Mouse (Mus musculus) hindbrain, postnatal 0 days (tissue): ENCODE data around the gene Slc17a7. TPM values are rescaled to one million over a fixed set of nuclear protein-coding genes. Genes with fewer than 3 reads are reported as not detected.
A peak's percentile ranks its signal among the peaks of the same experiment; 100 is the strongest.
"Not testable (repeated sequence)": the region's sequence is repeated elsewhere in the genome, so short reads cannot be mapped to it uniquely, and the experiment has no call there.

Experiments
- ATAC-seq: fragments of 200-750 bp; cut with Nextera tagmentation; 2 replicates; pipeline ENCODE4 v1.8.0; 2017; ENCODE audit warnings: mild to moderate bottlenecking, moderate TSS enrichment, moderate library complexity
- DNase-seq: peaks from one replicate; pipeline ENCODE4 v3.0.0-alpha.2; 2015; ENCODE audit warnings: low spot score
- H3K27ac ChIP-seq: fragments of 300-500 bp; sonication (generic); 2 replicates; pipeline ENCODE4 v1.5.1; 2014; ENCODE audit warnings: mild to moderate bottlenecking
- H3K27me3 ChIP-seq: fragments of 300-500 bp; sonication (generic); 2 replicates; pipeline ENCODE4 v1.6.1; 2014; ENCODE audit warnings: low read length, mixed read lengths; ENCODE audit not compliant: insufficient read depth
- H3K36me3 ChIP-seq: fragments of 300-500 bp; sonication (generic); 2 replicates; pipeline ENCODE4 v1.6.1; 2014; ENCODE audit warnings: low read length, mixed read lengths; ENCODE audit not compliant: insufficient read depth
- H3K4me1 ChIP-seq: fragments of 300-500 bp; sonication (generic); 2 replicates; pipeline ENCODE4 v1.6.1; 2014; ENCODE audit warnings: antibody characterized with exemption, low read length, mixed read lengths; ENCODE audit not compliant: insufficient read depth
- H3K4me2 ChIP-seq: fragments of 300-500 bp; sonication (generic); 2 replicates; pipeline ENCODE4 v1.6.1; 2014; ENCODE audit warnings: low read depth, mild to moderate bottlenecking, low read length, moderate library complexity, mixed read lengths
- H3K4me3 ChIP-seq: fragments of 300-500 bp; sonication (generic); 2 replicates; pipeline ENCODE4 v1.5.1; 2014; ENCODE audit warnings: low read length
- H3K9ac ChIP-seq: fragments of 300-500 bp; sonication (generic); replicated peaks from 2 replicates; pipeline ENCODE4 v1.6.1; 2014; ENCODE audit warnings: mild to moderate bottlenecking, low read length, moderate library complexity, mixed read lengths
- H3K9me3 ChIP-seq: fragments of 300-500 bp; sonication (generic); 2 replicates; pipeline ENCODE4 v1.6.1; 2016; ENCODE audit warnings: low read length, mixed read lengths
- CTCF ChIP-seq: IDR thresholded peaks from 2 replicates; pipeline ENCODE4 v1.5.1; 2016; ENCODE audit warnings: antibody characterized with exemption, control low read depth, low read depth
- WGBS: fragments of 180-500 bp; shearing (Covaris S2); extraction: QIAGEN DNeasy Blood & Tissue Kit; methylation state at CpG from one replicate; pipeline ENCODE4 v1.1.7; 2014; 5-methylcytosine and 5-hydroxymethylcytosine counted together
- polyA plus RNA-seq: library from polyadenylated mRNA; unstranded; fragments of >200 nt; fragmentation: Nextera tagmentation; extraction: Ambion mirVana; gene quantifications from 2 replicates; pipeline ENCODE4 v1.2.1, GENCODE M21; 2015
- total RNA-seq: library from RNA; depleted of rRNA; stranded (reverse); fragments of >200 nt; gene quantifications from 2 replicates; pipeline ENCODE4 v1.2.3, GENCODE M21; 2014

Slc17a7 gene
- total and polyA plus RNA-seq, 2 experiments from 2014 or later: 4.6 to 13.5 TPM

- H3K9ac ChIP-seq: peak overlapping the region; percentile 78; the same call in 1 of the 2 replicates
- H3K4me2 ChIP-seq: peak overlapping the region; percentile 96
- DNase-seq (no peak), ATAC-seq (no peak)
- peaks cover 14% of the 10 kb centered on the region for H3K4me1 ChIP-seq
- 0 out of 2 replicates have a peak overlapping the region, but pooled peaks have one; percentile 87 for H3K27ac ChIP-seq
- no peak for TF ChIP-seq CTCF
- WGBS: 83% methylated on average over 15 of the region's 15 CpGs
- no peaks in the 10 kb centered on the region for H3K27me3 ChIP-seq
- no peaks in the 10 kb centered on the region for H3K9me3 ChIP-seq
- H3K36me3 ChIP-seq: peaks cover 70% of the 10 kb centered on the region
- peak overlapping the region; percentile 64 for H3K4me3 ChIP-seq
These were observed 41.1 kb upstream of the Slc17a7 start for GRCm38 (mm10) chr7:45122561-45123185.

- peaks cover 69% of the 10 kb centered on the region for H3K36me3 ChIP-seq
- TF ChIP-seq CTCF: no peak
- peak overlapping the region; percentile 96 for H3K4me2 ChIP-seq
- peak overlapping the region; percentile 78 for H3K9ac ChIP-seq
- H3K27ac ChIP-seq: peak overlapping the region; percentile 87; the same call in 1 of the 2 replicates
- ATAC-seq (no peak), DNase-seq (peak; percentile 46)
- WGBS: 22% methylated on average over 12 of the region's 12 CpGs
- no peaks in the 10 kb centered on the region for H3K9me3 ChIP-seq
- peaks cover 14% of the 10 kb centered on the region for H3K4me1 ChIP-seq
- H3K27me3 ChIP-seq: no peaks in the 10 kb centered on the region
- H3K4me3 ChIP-seq: peak overlapping the region; percentile 64
These were observed 40.6 kb upstream of the Slc17a7 start for GRCm38 (mm10) chr7:45123186-45123570.

GRCm38 (mm10) chr7:45124224-45125143 is 39.3 kb upstream of the Slc17a7 start, which contains the start of gene Rps11:
Rps11 (minus strand) TSS chr7:45124439.
- DNase-seq: peak; percentile 100
- Histone ChIP-seq H3K9ac (peak within 1 kb of the TSS; percentile 78), H3K4me2 (peak within 1 kb of the TSS; percentile 96), H3K9me3 (no peaks in the 10 kb centered on the region), H3K27ac (peak within 1 kb of the TSS; percentile 87), H3K4me3 (peak within 1 kb of the TSS; percentile 64), H3K36me3 (peaks cover 59% of the 10 kb centered on the region), H3K4me1 (peaks cover 14% of the 10 kb centered on the region), H3K27me3 (no peaks in the 10 kb centered on the region)
- WGBS: 1% methylated on average over 59 of the region's 59 CpGs
- TF ChIP-seq CTCF: peak; percentile 34
- peak; percentile 88 for ATAC-seq

GRCm38 (mm10) chr7:45125144-45125600 is 38.6 kb upstream of the Slc17a7 start:
- Histone ChIP-seq H3K4me3 (no peak overlapping the region), H3K27me3 (no peaks in the 10 kb centered on the region), H3K36me3 (peaks cover 53% of the 10 kb centered on the region), H3K27ac (peak overlapping the region; percentile 80), H3K9ac (no peak overlapping the region), H3K4me1 (peaks cover 14% of the 10 kb centered on the region), H3K9me3 (no peaks in the 10 kb centered on the region), H3K4me2 (no peak overlapping the region)
- DNase-seq (peak; percentile 49), ATAC-seq (no peak)
- no peak for TF ChIP-seq CTCF
- WGBS: 20% methylated on average over 7 of the region's 7 CpGs

GRCm38 (mm10) chr7:45125649-45126048 is 38.1 kb upstream of the Slc17a7 start:
- H3K4me2 ChIP-seq, H3K9ac ChIP-seq, DNase-seq, H3K9me3 ChIP-seq, H3K4me3 ChIP-seq, H3K27me3 ChIP-seq, ATAC-seq, H3K27ac ChIP-seq: not testable (repeated sequence)
- peaks cover 49% of the 10 kb centered on the region for H3K36me3 ChIP-seq
- WGBS: 65% methylated on average over 5 of the region's 5 CpGs
- peaks cover 14% of the 10 kb centered on the region for H3K4me1 ChIP-seq

- DNase-seq (no peak), ATAC-seq (no peak)
- Histone ChIP-seq H3K4me3 (no peak overlapping the region), H3K36me3 (peaks cover 43% of the 10 kb centered on the region), H3K9ac (peak overlapping the region; percentile 99; the same call in 1 of the 2 replicates), H3K27me3 (no peaks in the 10 kb centered on the region), H3K4me2 (peak overlapping the region; percentile 93; the same call in 1 of the 2 replicates), H3K9me3 (no peaks in the 10 kb centered on the region), H3K27ac (no peak overlapping the region), H3K4me1 (peaks cover 14% of the 10 kb centered on the region)
- no peak for TF ChIP-seq CTCF
- WGBS: 76% methylated on average over 17 of the region's 17 CpGs
These were observed 37.5 kb upstream of the Slc17a7 start for GRCm38 (mm10) chr7:45126147-45126843.
